Mouse (Mus musculus): Measurements from ENCODE around the gene Add3. TPM values are rescaled to one million over a fixed set of nuclear protein-coding genes. Genes with fewer than 3 reads are reported as not detected.

Add3 gene
- polyA plus RNA-seq (2015; fragmentation: Nextera tagmentation; extraction: Ambion mirVana) = 92.9 and 100 TPM in 2 replicates

- ATAC-seq = no peak
- H3K4me2 ChIP-seq (replicated peaks; ENCODE audit: low read depth, low read length) = peak within 1 kb of the TSS; percentile 86
Measured at GRCm38 (mm10) chr19:53140044-53140803, at the start of gene Add3. Add3 (plus strand) TSS chr19:53140443.

GRCm38 (mm10) chr19:53090677-53091076, 49.6 kb upstream of the Add3 start:
- H3K9me3 ChIP-seq (ENCODE audit: low read length) = no peaks in the 10 kb centered on the region
- no peak overlapping the region for H3K27ac ChIP-seq (ENCODE audit: low read length)
- DNase-seq (ENCODE audit: low spot score) (no peak), ATAC-seq (no peak)
- no peaks in the 10 kb centered on the region for H3K36me3 ChIP-seq (ENCODE audit: insufficient read depth, low read length)
- WGBS = 88% methylated on average over 5 of the region's 5 CpGs
- no peak overlapping the region for H3K4me2 ChIP-seq (replicated peaks; ENCODE audit: low read depth, low read length)
- H3K4me1 ChIP-seq (ENCODE audit: insufficient read depth, low read depth, low read length) = peaks cover 12% of the 10 kb centered on the region; the same call in 1 of the 2 replicates
- no peaks in the 10 kb centered on the region for H3K27me3 ChIP-seq (replicated peaks; ENCODE audit: insufficient read depth, low read length)
- H3K9ac ChIP-seq (replicated peaks; ENCODE audit: low read depth) = no peak overlapping the region
- no peak for TF ChIP-seq EP300 (IDR thresholded peaks at IDR 0.05)
- no peak for TF ChIP-seq CTCF (IDR thresholded peaks at IDR 0.05)
- H3K4me3 ChIP-seq (ENCODE audit: low read depth, low read length) = no peak overlapping the region

More at GRCm38 (mm10) chr19:53140044-53140803, at the start of gene Add3:
- Histone ChIP-seq H3K4me3 (ENCODE audit: low read depth, low read length) (peak within 1 kb of the TSS; percentile 94), H3K27ac (ENCODE audit: low read length) (peak within 1 kb of the TSS; percentile 90), H3K4me1 (ENCODE audit: insufficient read depth, low read depth, low read length) (peaks cover 4% of the 10 kb centered on the region; the same call in 1 of the 2 replicates), H3K9ac (replicated peaks; ENCODE audit: low read depth) (peak within 1 kb of the TSS; percentile 58), H3K36me3 (ENCODE audit: insufficient read depth, low read length) (no peaks in the 10 kb centered on the region), H3K27me3 (replicated peaks; ENCODE audit: insufficient read depth, low read length) (no peaks in the 10 kb centered on the region), H3K9me3 (ENCODE audit: low read length) (no peaks in the 10 kb centered on the region)
- TF ChIP-seq CTCF (IDR thresholded peaks at IDR 0.05) (peak; percentile 20; the same call in 1 of the 2 replicates), EP300 (IDR thresholded peaks at IDR 0.05) (no peak)
- 5% methylated on average over 23 of the region's 24 CpGs for WGBS
- peak; percentile 72 for DNase-seq (ENCODE audit: low spot score)

- Histone ChIP-seq H3K4me1 (ENCODE audit: insufficient read depth, low read depth, low read length) (peaks cover 7% of the 10 kb centered on the region; the same call in 1 of the 2 replicates), H3K9ac (replicated peaks; ENCODE audit: low read depth) (no peak overlapping the region), H3K36me3 (ENCODE audit: insufficient read depth, low read length) (no peaks in the 10 kb centered on the region), H3K9me3 (ENCODE audit: low read length) (no peaks in the 10 kb centered on the region), H3K27me3 (replicated peaks; ENCODE audit: insufficient read depth, low read length) (no peaks in the 10 kb centered on the region), H3K4me2 (replicated peaks; ENCODE audit: low read depth, low read length) (no peak overlapping the region), H3K27ac (ENCODE audit: low read length) (no peak overlapping the region), H3K4me3 (ENCODE audit: low read depth, low read length) (no peak overlapping the region)
- 82% methylated on average over 6 of the region's 6 CpGs for WGBS
- no peak for TF ChIP-seq CTCF (IDR thresholded peaks at IDR 0.05)
- no peak for TF ChIP-seq EP300 (IDR thresholded peaks at IDR 0.05)
- ATAC-seq = no peak
- DNase-seq (ENCODE audit: low spot score) = no peak
Measured at GRCm38 (mm10) chr19:53092251-53092650, 48.0 kb upstream of the Add3 start.

GRCm38 (mm10) chr19:53093294-53093693, 46.9 kb upstream of the Add3 start:
- Histone ChIP-seq H3K27me3 (replicated peaks; ENCODE audit: insufficient read depth, low read length) (no peaks in the 10 kb centered on the region), H3K4me2 (replicated peaks; ENCODE audit: low read depth, low read length) (no peak overlapping the region), H3K36me3 (ENCODE audit: insufficient read depth, low read length) (no peaks in the 10 kb centered on the region), H3K4me1 (ENCODE audit: insufficient read depth, low read depth, low read length) (no peaks in the 10 kb centered on the region), H3K9ac (replicated peaks; ENCODE audit: low read depth) (no peak overlapping the region), H3K27ac (ENCODE audit: low read length) (no peak overlapping the region), H3K4me3 (ENCODE audit: low read depth, low read length) (no peak overlapping the region), H3K9me3 (ENCODE audit: low read length) (no peaks in the 10 kb centered on the region)
- ATAC-seq = no peak
- no peak for TF ChIP-seq CTCF (IDR thresholded peaks at IDR 0.05)
- TF ChIP-seq EP300 (IDR thresholded peaks at IDR 0.05) = no peak
- DNase-seq (ENCODE audit: low spot score) = no peak
- 41% methylated on average over 3 of the region's 3 CpGs for WGBS

- H3K4me2 ChIP-seq (replicated peaks; ENCODE audit: low read depth, low read length) = no peak overlapping the region
- no peaks in the 10 kb centered on the region for H3K4me1 ChIP-seq (ENCODE audit: insufficient read depth, low read depth, low read length)
- H3K27me3 ChIP-seq (replicated peaks; ENCODE audit: insufficient read depth, low read length) = no peaks in the 10 kb centered on the region
- no peak for DNase-seq (ENCODE audit: low spot score)
- no peaks in the 10 kb centered on the region for H3K36me3 ChIP-seq (ENCODE audit: insufficient read depth, low read length)
- ATAC-seq = no peak
- no peak for TF ChIP-seq CTCF (IDR thresholded peaks at IDR 0.05)
- no peak for TF ChIP-seq EP300 (IDR thresholded peaks at IDR 0.05)
- no peak overlapping the region for H3K4me3 ChIP-seq (ENCODE audit: low read depth, low read length)
- no peaks in the 10 kb centered on the region for H3K9me3 ChIP-seq (ENCODE audit: low read length)
- 89% methylated on average over 4 of the region's 4 CpGs for WGBS
- H3K9ac ChIP-seq (replicated peaks; ENCODE audit: low read depth) = no peak overlapping the region
- H3K27ac ChIP-seq (ENCODE audit: low read length) = no peak overlapping the region
Measured at GRCm38 (mm10) chr19:53094684-53095083, 45.6 kb upstream of the Add3 start.

- Histone ChIP-seq H3K4me3 (ENCODE audit: low read depth, low read length) (no peak overlapping the region), H3K4me2 (replicated peaks; ENCODE audit: low read depth, low read length) (no peak overlapping the region), H3K36me3 (ENCODE audit: insufficient read depth, low read length) (no peaks in the 10 kb centered on the region), H3K4me1 (ENCODE audit: insufficient read depth, low read depth, low read length) (peaks cover 5% of the 10 kb centered on the region; the same call in 1 of the 2 replicates), H3K27ac (ENCODE audit: low read length) (no peak overlapping the region), H3K9ac (replicated peaks; ENCODE audit: low read depth) (no peak overlapping the region), H3K9me3 (ENCODE audit: low read length) (no peaks in the 10 kb centered on the region), H3K27me3 (replicated peaks; ENCODE audit: insufficient read depth, low read length) (no peaks in the 10 kb centered on the region)
- no peak for DNase-seq (ENCODE audit: low spot score)
- WGBS = 60% methylated on average over 12 of the region's 12 CpGs
- no peak for ATAC-seq
- TF ChIP-seq EP300 (IDR thresholded peaks at IDR 0.05) = no peak
Measured at GRCm38 (mm10) chr19:53101374-53102300, 38.6 kb upstream of the Add3 start.

Measured in lung, postnatal 0 days (tissue).